Mouse (Mus musculus): ENCODE measurements at regions not wholly inside any gene's neighbourhood (a gene's known extent, or its start where the extent isn't known, plus 50 kb on each side); places are given as distances from the start of the nearest gene placed in this dataset.
A peak's percentile ranks its signal among the peaks of the same experiment; 100 is the strongest.

GRCm38 (mm10) chr1:121842381-121843075 is 274.7 kb upstream of the Ddx18 start:
- DNase-seq (ENCODE audit: low read depth, low spot score) = peak; percentile 3

- no peak for DNase-seq (ENCODE audit: low read depth, low spot score)
These were observed 265.8 kb upstream of the Ddx18 start for GRCm38 (mm10) chr1:121833559-121833958.

GRCm38 (mm10) chr1:121830242-121830641 is 262.5 kb upstream of the Ddx18 start:
- DNase-seq (ENCODE audit: low read depth, low spot score) = no peak

GRCm38 (mm10) chr1:121822950-121823349 is 255.2 kb upstream of the Ddx18 start:
- no peak for DNase-seq (ENCODE audit: low read depth, low spot score)

- no peak for DNase-seq (ENCODE audit: low read depth, low spot score)
These were observed 235.5 kb upstream of the Ddx18 start for GRCm38 (mm10) chr1:121803338-121803737.

- no peak for DNase-seq (ENCODE audit: low read depth, low spot score)
These were observed 234.7 kb upstream of the Ddx18 start for GRCm38 (mm10) chr1:121802476-121802875.

- no peak for DNase-seq (ENCODE audit: low read depth, low spot score)
These were observed 230.7 kb upstream of the Ddx18 start for GRCm38 (mm10) chr1:121798502-121798901.

GRCm38 (mm10) chr1:121795024-121795786 is 227.4 kb upstream of the Ddx18 start:
- no peak for DNase-seq (ENCODE audit: low read depth, low spot score)

GRCm38 (mm10) chr1:121785631-121786030 is 217.8 kb upstream of the Ddx18 start:
- DNase-seq (ENCODE audit: low read depth, low spot score) = no peak

GRCm38 (mm10) chr1:121773988-121774387 is 206.2 kb upstream of the Ddx18 start:
- no peak for DNase-seq (ENCODE audit: low read depth, low spot score)

GRCm38 (mm10) chr1:121771444-121771843 is 203.7 kb upstream of the Ddx18 start:
- DNase-seq (ENCODE audit: low read depth, low spot score) = no peak

- DNase-seq (ENCODE audit: low read depth, low spot score) = no peak
These were observed 203.1 kb upstream of the Ddx18 start for GRCm38 (mm10) chr1:121770936-121771335.

GRCm38 (mm10) chr1:121760086-121760485 is 192.3 kb upstream of the Ddx18 start:
- DNase-seq (ENCODE audit: low read depth, low spot score) = no peak

GRCm38 (mm10) chr1:121745181-121745580 is 177.4 kb upstream of the Ddx18 start:
- DNase-seq (ENCODE audit: low read depth, low spot score) = no peak

GRCm38 (mm10) chr1:121735113-121735719 is 167.4 kb upstream of the Ddx18 start:
- no peak for DNase-seq (ENCODE audit: low read depth, low spot score)

- no peak for DNase-seq (ENCODE audit: low read depth, low spot score)
These were observed 166.8 kb upstream of the Ddx18 start for GRCm38 (mm10) chr1:121734456-121735112.

GRCm38 (mm10) chr1:121709317-121709860 is 141.6 kb upstream of the Ddx18 start:
- no peak for DNase-seq (ENCODE audit: low read depth, low spot score)

GRCm38 (mm10) chr1:121708301-121708700 is 140.5 kb upstream of the Ddx18 start:
- DNase-seq (ENCODE audit: low read depth, low spot score) = peak; percentile 8

- no peak for DNase-seq (ENCODE audit: low read depth, low spot score)
These were observed 134.0 kb upstream of the Ddx18 start for GRCm38 (mm10) chr1:121701826-121702225.

- no peak for DNase-seq (ENCODE audit: low read depth, low spot score)
These were observed 86.1 kb upstream of the Ddx18 start for GRCm38 (mm10) chr1:121653901-121654300.

GRCm38 (mm10) chr1:121650071-121650470 is 82.3 kb upstream of the Ddx18 start:
- no peak for DNase-seq (ENCODE audit: low read depth, low spot score)

- no peak for DNase-seq (ENCODE audit: low read depth, low spot score)
These were observed 63.7 kb upstream of the Ddx18 start for GRCm38 (mm10) chr1:121631466-121631865.

All from CD4-positive, CD25-positive, alpha-beta regulatory T cell, adult 2 months (primary cell).